Comparison of ENCODE assay signal across 8 mouse cellular contexts in the genomic region with DNA sequence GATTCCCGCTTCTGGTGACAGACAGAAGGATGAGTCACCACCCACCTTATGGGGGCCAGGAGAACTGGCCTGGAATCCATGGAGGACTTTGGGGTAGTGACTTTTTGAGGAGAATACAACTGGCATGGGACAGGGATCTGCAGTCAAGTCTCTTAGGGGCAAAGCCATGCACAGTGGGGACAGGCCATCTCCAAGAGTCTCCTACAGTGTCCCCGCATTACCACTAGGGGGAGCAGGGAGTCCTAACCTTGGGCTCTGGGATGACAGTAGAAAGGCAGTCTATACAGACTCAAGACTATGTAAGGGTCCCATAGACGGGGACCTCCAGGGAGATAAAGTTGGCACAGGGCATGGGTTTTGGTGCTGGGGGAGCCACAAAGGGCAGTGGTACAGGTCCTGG. TPM values are rescaled to one million over a fixed set of nuclear protein-coding genes. Genes with fewer than 3 reads are reported as not detected.
A peak's percentile ranks its signal among the peaks of the same experiment; 100 is the strongest.
DNase-seq lines count a peak whose midpoint lies in the region; ATAC-seq lines count a peak whose summit lies in the region.

No protein-coding gene starts in this region.

- no peak overlapping the region for H3K9ac ChIP-seq in intestine, embryonic 14.5 days (ENCODE audit: low read length)
- no peak overlapping the region for H3K9ac ChIP-seq in limb, embryonic 11.5 days (ENCODE audit: low read length)
- H3K9ac ChIP-seq in midbrain, embryonic 16.5 days (ENCODE audit: low read depth, low read length): no peak overlapping the region

- peak; percentile 52; the same call in 1 of the 2 replicates for ATAC-seq in intestine, embryonic 14.5 days (replicated peaks; ENCODE audit: low FRiP score, low TSS enrichment, low read depth)
- no peak for ATAC-seq in limb, embryonic 11.5 days (ENCODE audit: insufficient number of reproducible peaks, low FRiP score, low TSS enrichment, low read depth)
- ATAC-seq in midbrain, embryonic 16.5 days: peak; percentile 66

- WGBS in intestine, embryonic 14.5 days: 39% methylated on average over 3 of the region's 3 CpGs
- 32% methylated on average over 3 of the region's 3 CpGs for WGBS in limb, embryonic 11.5 days
- WGBS in midbrain, embryonic 16.5 days: 36% methylated on average over 3 of the region's 3 CpGs

- no peak overlapping the region for H3K4me3 ChIP-seq in intestine, embryonic 14.5 days (ENCODE audit: low read depth, low read length)
- no peak overlapping the region for H3K4me3 ChIP-seq in limb, embryonic 11.5 days (ENCODE audit: low read depth, low read length)
- no peak overlapping the region for H3K4me3 ChIP-seq in midbrain, embryonic 16.5 days (ENCODE audit: low read depth, low read length)

- H3K4me2 ChIP-seq in intestine, embryonic 14.5 days (ENCODE audit: low read length): no peak overlapping the region
- no peak overlapping the region for H3K4me2 ChIP-seq in limb, embryonic 11.5 days (ENCODE audit: low read depth, severe bottlenecking)
- H3K4me2 ChIP-seq in midbrain, embryonic 16.5 days (ENCODE audit: low read length): no peak overlapping the region

- H3K4me1 ChIP-seq in intestine, embryonic 14.5 days (replicated peaks; ENCODE audit: control insufficient read depth, insufficient read depth, low read length): peaks cover 3% of the 10 kb centered on the region; the same call in 1 of the 2 replicates
- H3K4me1 ChIP-seq in limb, embryonic 11.5 days (ENCODE audit: control insufficient read depth, insufficient read depth, low read length): peaks cover 9% of the 10 kb centered on the region
- H3K4me1 ChIP-seq in midbrain, embryonic 16.5 days (ENCODE audit: control insufficient read depth, insufficient read depth, low read length): peaks cover 6% of the 10 kb centered on the region; the same call in 1 of the 2 replicates

- no peaks in the 10 kb centered on the region for H3K36me3 ChIP-seq in intestine, embryonic 14.5 days (ENCODE audit: control insufficient read depth, insufficient read depth, low read length)
- H3K36me3 ChIP-seq in limb, embryonic 11.5 days (ENCODE audit: control insufficient read depth, insufficient read depth, low read length): no peaks in the 10 kb centered on the region
- no peaks in the 10 kb centered on the region for H3K36me3 ChIP-seq in midbrain, embryonic 16.5 days (ENCODE audit: control insufficient read depth, insufficient read depth, low read length)
- H3K36me3 ChIP-seq in splenic B cell, adult 2 months (ENCODE audit: control insufficient read depth, insufficient read depth, low read length, poor library complexity, severe bottlenecking): no peaks in the 10 kb centered on the region

- no peak overlapping the region for H3K27ac ChIP-seq in intestine, embryonic 14.5 days (ENCODE audit: low read depth)
- H3K27ac ChIP-seq in limb, embryonic 11.5 days (replicated peaks; ENCODE audit: low read depth, low read length): no peak overlapping the region
- H3K27ac ChIP-seq in midbrain, embryonic 16.5 days (ENCODE audit: low read length): no peak overlapping the region

- no peaks in the 10 kb centered on the region for H3K9me3 ChIP-seq in intestine, embryonic 14.5 days (ENCODE audit: control insufficient read depth, low read length)
- no peaks in the 10 kb centered on the region for H3K9me3 ChIP-seq in limb, embryonic 11.5 days (ENCODE audit: control insufficient read depth, low read length)
- no peaks in the 10 kb centered on the region for H3K9me3 ChIP-seq in midbrain, embryonic 16.5 days (replicated peaks; ENCODE audit: control insufficient read depth, low read length, poor library complexity, severe bottlenecking)

- H3K27me3 ChIP-seq in intestine, embryonic 14.5 days (replicated peaks; ENCODE audit: control insufficient read depth, insufficient read depth, low read length): peaks cover 38% of the 10 kb centered on the region
- H3K27me3 ChIP-seq in limb, embryonic 11.5 days (ENCODE audit: control insufficient read depth, insufficient read depth, low read length): peaks cover 45% of the 10 kb centered on the region
- peaks cover 40% of the 10 kb centered on the region for H3K27me3 ChIP-seq in midbrain, embryonic 16.5 days (ENCODE audit: control insufficient read depth, insufficient read depth, low read depth, low read length)
- no peaks in the 10 kb centered on the region for H3K27me3 ChIP-seq in splenic B cell, adult 2 months (ENCODE audit: control insufficient read depth, insufficient read depth, low read length, poor library complexity, severe bottlenecking)

- DNase-seq in 3T3-L1 (ENCODE audit: low read depth, low spot score): peak; percentile 81
- DNase-seq in R1 (ENCODE audit: low read depth, low spot score): peak; percentile 65
- DNase-seq in cerebellum, postnatal 25 days: peak; percentile 65 to 78
- peak; percentile 40 to 47 for DNase-seq in gastrocnemius, adult 8-10 months (ENCODE audit: low spot score in 2 of 2)
- peak; percentile 82 for DNase-seq in intestine, embryonic 14.5 days (ENCODE audit: low spot score)
- peak; percentile 79 for DNase-seq in limb, embryonic 11.5 days (ENCODE audit: low spot score)
- DNase-seq in splenic B cell, adult 2 months (ENCODE audit: low read depth, low spot score): peak; percentile 75

RNA-seq across cellular contexts. Expression of a gene that starts 3.9 kb away (rescaled TPM):
- total RNA-seq in gastrocnemius, adult 8-10 months (2022): 10 to 100 TPM; 56.3 to 72.6 (median 60.8) TPM
- polyA plus RNA-seq in intestine, embryonic 14.5 days (2014; fragmentation: Nextera tagmentation; extraction: Ambion mirVana): 0.44 and 0.85 TPM in 2 replicates
- polyA plus RNA-seq in limb, embryonic 11.5 days (2014; fragmentation: Nextera tagmentation; extraction: Ambion mirVana): 0.25 and 0.44 TPM in 2 replicates
- 0.11 and 0.13 TPM in 2 replicates for polyA plus RNA-seq in midbrain, embryonic 16.5 days (2015; fragmentation: Nextera tagmentation; extraction: Ambion mirVana)

RNA-seq across cellular contexts. Expression of a gene that starts 19.3 kb away (rescaled TPM):
- total RNA-seq in gastrocnemius, adult 8-10 months (2022): 1 to 10 TPM in 1 of 4 experiments, under 1 TPM in 2, not detected in 1; 0.32 to 2.1 (median 0.63) TPM
- polyA plus RNA-seq in intestine, embryonic 14.5 days (2014; fragmentation: Nextera tagmentation; extraction: Ambion mirVana): 10.8 and 10.9 TPM in 2 replicates
- polyA plus RNA-seq in limb, embryonic 11.5 days (2014; fragmentation: Nextera tagmentation; extraction: Ambion mirVana): 1.1 and 1.5 TPM in 2 replicates
- polyA plus RNA-seq in midbrain, embryonic 16.5 days (2015; fragmentation: Nextera tagmentation; extraction: Ambion mirVana): 0.18 and 0.25 TPM in 2 replicates

RNA-seq across cellular contexts. Expression of a gene that starts 25.0 kb away (rescaled TPM):
- total RNA-seq in gastrocnemius, adult 8-10 months (2022): not detected
- not detected in 2 replicates for polyA plus RNA-seq in intestine, embryonic 14.5 days (2014; fragmentation: Nextera tagmentation; extraction: Ambion mirVana)
- 0.05 TPM in 1 of 2 replicates, not detected in the other for polyA plus RNA-seq in limb, embryonic 11.5 days (2014; fragmentation: Nextera tagmentation; extraction: Ambion mirVana)
- 0.04 and 0.13 TPM in 2 replicates for polyA plus RNA-seq in midbrain, embryonic 16.5 days (2015; fragmentation: Nextera tagmentation; extraction: Ambion mirVana)

RNA-seq across cellular contexts. Expression of a gene that starts 48.8 kb away (rescaled TPM):
- total RNA-seq in gastrocnemius, adult 8-10 months (2022): 1 to 10 TPM; 8.3 to 9.8 (median 9.1) TPM
- 13.5 and 16.9 TPM in 2 replicates for polyA plus RNA-seq in intestine, embryonic 14.5 days (2014; fragmentation: Nextera tagmentation; extraction: Ambion mirVana)
- polyA plus RNA-seq in limb, embryonic 11.5 days (2014; fragmentation: Nextera tagmentation; extraction: Ambion mirVana): 11.5 and 14.1 TPM in 2 replicates
- polyA plus RNA-seq in midbrain, embryonic 16.5 days (2015; fragmentation: Nextera tagmentation; extraction: Ambion mirVana): 11.2 and 12.1 TPM in 2 replicates

RNA-seq across cellular contexts. Expression of a gene that starts 51.7 kb away (rescaled TPM):
- 10 to 100 TPM; 31.2 to 40.1 (median 34.0) TPM for total RNA-seq in gastrocnemius, adult 8-10 months (2022)
- polyA plus RNA-seq in intestine, embryonic 14.5 days (2014; fragmentation: Nextera tagmentation; extraction: Ambion mirVana): 135 and 147 TPM in 2 replicates
- polyA plus RNA-seq in limb, embryonic 11.5 days (2014; fragmentation: Nextera tagmentation; extraction: Ambion mirVana): 178 and 189 TPM in 2 replicates
- 141 and 143 TPM in 2 replicates for polyA plus RNA-seq in midbrain, embryonic 16.5 days (2015; fragmentation: Nextera tagmentation; extraction: Ambion mirVana)
